Mouse (Mus musculus): ENCODE measurements around the gene Rab19.
"Not testable (repeated sequence)": the region's sequence is repeated elsewhere in the genome, so short reads cannot be mapped to it uniquely, and the experiment has no call there.

The Rab19 gene

GRCm38 (mm10) chr6:39379224-39379623, 1.8 kb upstream of the Rab19 start:
- no peak for DNase-seq (ENCODE audit: extremely low spot score, low read depth, low spot score)

- no peak for DNase-seq (ENCODE audit: extremely low spot score, low read depth, low spot score)
These were observed 1.2 kb upstream of the Rab19 start for GRCm38 (mm10) chr6:39379749-39380148.

- no peak for DNase-seq (ENCODE audit: extremely low spot score, low read depth, low spot score)
These were observed 699 bp upstream of the Rab19 start for GRCm38 (mm10) chr6:39380276-39380675.

- no peak for DNase-seq (ENCODE audit: extremely low spot score, low read depth, low spot score)
These were observed 9.0 kb downstream of the Rab19 start for GRCm38 (mm10) chr6:39389988-39390387.

- no peak for DNase-seq (ENCODE audit: extremely low spot score, low read depth, low spot score)
These were observed 14.5 kb downstream of the Rab19 start for GRCm38 (mm10) chr6:39395471-39395870.

- no peak for DNase-seq (ENCODE audit: extremely low spot score, low read depth, low spot score)
These were observed 14.9 kb downstream of the Rab19 start for GRCm38 (mm10) chr6:39395916-39396315.

- DNase-seq (ENCODE audit: extremely low spot score, low read depth, low spot score): no peak
These were observed 16.1 kb downstream of the Rab19 start for GRCm38 (mm10) chr6:39397046-39397445.

GRCm38 (mm10) chr6:39398342-39398741, 17.4 kb downstream of the Rab19 start:
- DNase-seq (ENCODE audit: extremely low spot score, low read depth, low spot score): no peak

- no peak for DNase-seq (ENCODE audit: extremely low spot score, low read depth, low spot score)
These were observed 19.4 kb downstream of the Rab19 start for GRCm38 (mm10) chr6:39400343-39400742.

- DNase-seq (ENCODE audit: extremely low spot score, low read depth, low spot score): no peak
These were observed 22.2 kb downstream of the Rab19 start for GRCm38 (mm10) chr6:39403136-39403535.

- DNase-seq (ENCODE audit: extremely low spot score, low read depth, low spot score): no peak
These were observed 25.5 kb downstream of the Rab19 start for GRCm38 (mm10) chr6:39406480-39406879.

- no peak for DNase-seq (ENCODE audit: extremely low spot score, low read depth, low spot score)
These were observed 33.1 kb downstream of the Rab19 start for GRCm38 (mm10) chr6:39414106-39414505.

GRCm38 (mm10) chr6:39415762-39416161, 34.8 kb downstream of the Rab19 start:
- DNase-seq (ENCODE audit: extremely low spot score, low read depth, low spot score): peak; percentile 24

GRCm38 (mm10) chr6:39416654-39417053, 35.7 kb downstream of the Rab19 start:
- not testable (repeated sequence) for DNase-seq (ENCODE audit: extremely low spot score, low read depth, low spot score)

- no peak for DNase-seq (ENCODE audit: extremely low spot score, low read depth, low spot score)
These were observed 38.4 kb downstream of the Rab19 start for GRCm38 (mm10) chr6:39419386-39419850.

GRCm38 (mm10) chr6:39419851-39420721, 39.1 kb downstream of the Rab19 start, which contains the start of gene Mkrn1:
TSS of gene Mkrn1 (minus strand) at chr6:39420462.
- DNase-seq (ENCODE audit: extremely low spot score, low read depth, low spot score): peak; percentile 49

GRCm38 (mm10) chr6:39420867-39421266, 39.9 kb downstream of the Rab19 start:
- DNase-seq (ENCODE audit: extremely low spot score, low read depth, low spot score): no peak

- DNase-seq (ENCODE audit: extremely low spot score, low read depth, low spot score): no peak
These were observed 42.2 kb downstream of the Rab19 start for GRCm38 (mm10) chr6:39423130-39423551.

- no peak for DNase-seq (ENCODE audit: extremely low spot score, low read depth, low spot score)
These were observed 42.7 kb downstream of the Rab19 start for GRCm38 (mm10) chr6:39423686-39424085.

GRCm38 (mm10) chr6:39425181-39425580, 44.2 kb downstream of the Rab19 start:
- no peak for DNase-seq (ENCODE audit: extremely low spot score, low read depth, low spot score)

- DNase-seq (ENCODE audit: extremely low spot score, low read depth, low spot score): no peak
These were observed 45.8 kb downstream of the Rab19 start for GRCm38 (mm10) chr6:39426725-39427124.

GRCm38 (mm10) chr6:39427276-39428003, 46.5 kb downstream of the Rab19 start:
- DNase-seq (ENCODE audit: extremely low spot score, low read depth, low spot score): no peak
